Mouse (Mus musculus) C2C12 (cell line): ENCODE results near the gene Foxo3.

Source experiments
- CTCF ChIP-seq: IDR thresholded peaks from one replicate; pipeline ENCODE4 v1.5.1; 2011; ENCODE audit not compliant: control insufficient read depth, insufficient read depth, insufficient read length
- MAX ChIP-seq: IDR thresholded peaks from one replicate; pipeline ENCODE4 v1.6.1; 2011; ENCODE audit warnings: mild to moderate bottlenecking, control low read depth

DNA sequence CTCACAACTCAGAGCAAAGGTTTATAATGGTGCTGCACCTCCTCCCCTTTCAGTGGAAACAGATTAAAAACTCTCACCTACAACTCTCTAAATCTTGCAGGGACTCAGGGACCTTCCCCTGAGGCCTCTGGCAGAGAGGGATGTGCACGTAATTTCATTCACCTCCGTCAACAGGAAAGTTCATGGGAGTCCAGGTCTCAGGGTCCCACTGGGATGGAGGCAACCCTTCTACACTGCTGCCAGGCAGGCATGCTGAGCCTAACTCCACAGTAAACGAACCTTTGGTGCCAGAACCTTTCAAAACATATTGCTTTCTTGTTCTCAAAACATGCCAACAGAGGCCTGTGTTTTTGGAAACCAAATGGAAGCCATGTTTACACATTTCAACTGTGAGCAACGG lies 17.0 kb downstream of the Foxo3 start:
- TF ChIP-seq CTCF (no peak), MAX (no peak)
